Mouse (Mus musculus): ENCODE measurements around the gene Cttnbp2nl.

DNA sequence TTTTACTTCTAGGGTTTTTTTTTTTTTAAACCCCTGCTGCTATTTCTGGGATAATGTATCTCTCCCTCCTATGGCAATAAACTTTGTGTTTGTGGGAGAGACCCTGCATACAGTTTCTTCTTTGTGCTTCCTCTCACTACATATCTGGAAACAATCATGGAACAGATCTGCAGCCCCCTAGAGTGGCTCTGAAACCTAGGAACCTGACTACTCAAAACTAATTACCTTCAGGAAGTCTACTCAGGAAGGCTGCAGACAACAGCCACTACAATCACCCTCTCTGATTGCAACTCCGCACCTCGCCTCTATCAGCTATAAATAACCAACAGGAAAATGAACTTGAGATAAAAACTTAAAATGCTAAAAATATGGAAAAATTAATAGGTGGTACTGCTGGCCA is 1.8 kb downstream of the Cttnbp2nl start:
- TF ChIP-seq CTCF (IDR thresholded peaks at IDR 0.05 in 2 of 3, conservative IDR thresholded peaks at IDR 0.05 in 1 of 3; ENCODE audit: control insufficient read depth in 1 of 3, insufficient read depth in 1 of 3, low read depth in 2 of 3, low read length in 3 of 3, poor library complexity in 1 of 3, severe bottlenecking in 1 of 3): no peak
- no peak for TF ChIP-seq E2F4 (IDR thresholded peaks at IDR 0.05; ENCODE audit: borderline replicate concordance, low read depth, low read length)
- TF ChIP-seq RAD21 (IDR thresholded peaks at IDR 0.05; ENCODE audit: low read depth, low read length): no peak
- no peak for TF ChIP-seq MAFK (IDR thresholded peaks at IDR 0.05; ENCODE audit: borderline replicate concordance, low read depth, low read length)
- no peak for TF ChIP-seq POLR2A (IDR thresholded peaks at IDR 0.05; ENCODE audit: control insufficient read depth in 1 of 2, insufficient read depth in 1 of 2, low read depth in 1 of 2, low read length in 2 of 2, poor library complexity in 1 of 2)
- no peak for TF ChIP-seq ZKSCAN1 (IDR thresholded peaks at IDR 0.05; ENCODE audit: low read depth, low read length)
